Mouse (Mus musculus) thymus, adult 2 months (tissue): ENCODE measurements around the gene Rpl3l. TPM values are rescaled to one million over a fixed set of nuclear protein-coding genes. Genes with fewer than 3 reads are reported as not detected.

ENCODE experiments used
- DNase-seq: peaks from one replicate; pipeline ENCODE4 v3.0.0; 2021
- H3K27ac ChIP-seq: fragments of 200-500 bp; 2 replicates; pipeline ENCODE4 v1.5.1; 2012; ENCODE audit warnings: low read length, control low read depth; ENCODE audit not compliant: control insufficient read depth, insufficient read depth
- H3K27me3 ChIP-seq: fragments of 200-500 bp; 2 replicates; pipeline ENCODE4 v1.6.1; 2012; ENCODE audit warnings: mild to moderate bottlenecking, low read length, moderate library complexity, mixed read lengths; ENCODE audit not compliant: control insufficient read depth, insufficient read depth
- H3K36me3 ChIP-seq: fragments of 200-500 bp; 2 replicates; pipeline ENCODE4 v1.6.1; 2012; ENCODE audit warnings: mild to moderate bottlenecking, low read length, moderate library complexity; ENCODE audit not compliant: control insufficient read depth, insufficient read depth
- H3K4me1 ChIP-seq: fragments of 200-500 bp; replicated peaks from 2 replicates; pipeline ENCODE4 v1.6.1; 2012; ENCODE audit warnings: low read length; ENCODE audit not compliant: control insufficient read depth, insufficient read depth
- H3K4me3 ChIP-seq: fragments of 200-500 bp; 2 replicates; pipeline ENCODE4 v1.5.1; 2012; ENCODE audit warnings: mild to moderate bottlenecking, low read length, control low read depth, moderate library complexity; ENCODE audit not compliant: control insufficient read depth, insufficient read depth
- CTCF ChIP-seq: fragments of 200-500 bp; IDR thresholded peaks from 2 replicates; pipeline ENCODE4 v1.5.1; 2012; ENCODE audit warnings: mild to moderate bottlenecking, control low read depth, low read length, moderate library complexity, borderline replicate concordance; ENCODE audit not compliant: control insufficient read depth, poor library complexity, insufficient read depth; ENCODE audit errors: extremely low read depth
- POLR2A ChIP-seq: fragments of 200-500 bp; IDR thresholded peaks from 2 replicates; pipeline ENCODE4 v1.6.1; 2012; ENCODE audit warnings: mild to moderate bottlenecking, low read length, control low read depth, moderate library complexity; ENCODE audit not compliant: control insufficient read depth, poor library complexity, insufficient read depth; ENCODE audit errors: extremely low read depth
- WGBS: fragments of 180-500 bp; shearing (Covaris S2); methylation state at CpG from one replicate; pipeline ENCODE4 v1.1.7; 2018; 5-methylcytosine and 5-hydroxymethylcytosine counted together
- polyA plus RNA-seq: library from polyadenylated mRNA; depleted of rRNA; stranded (reverse); fragments of >200 nt; gene quantifications from 2 replicates; pipeline ENCODE4 v1.2.3, GENCODE M21; 2012; rRNA removed

The Rpl3l gene
- polyA plus RNA-seq: 0.20 and 7.2 TPM in 2 replicates

GRCm38 (mm10) chr17:24727618-24728017, at the start of gene Rpl3l:
Gene Rpl3l (plus strand): TSS chr17:24727820.
- Histone ChIP-seq H3K27me3 (no peaks in the 10 kb centered on the region), H3K27ac (no peak within 1 kb of the TSS), H3K4me1 (peaks cover 6% of the 10 kb centered on the region), H3K36me3 (no peaks in the 10 kb centered on the region; the same call in 1 of the 2 replicates), H3K4me3 (no peak within 1 kb of the TSS)
- no peak for DNase-seq
- TF ChIP-seq POLR2A (no peak), CTCF (no peak)
- 93% methylated on average over 2 of the region's 2 CpGs for WGBS

- peak; percentile 34 for DNase-seq
- Histone ChIP-seq H3K4me3 (no peak overlapping the region), H3K4me1 (peaks cover 22% of the 10 kb centered on the region), H3K27ac (no peak overlapping the region), H3K36me3 (no peaks in the 10 kb centered on the region), H3K27me3 (peaks cover 15% of the 10 kb centered on the region)
- WGBS: 37% methylated on average over 16 of the region's 16 CpGs
- TF ChIP-seq POLR2A (no peak), CTCF (no peak)
Measured at GRCm38 (mm10) chr17:24686514-24686913, 41.1 kb upstream of the Rpl3l start.

- DNase-seq: peak; percentile 72
- Histone ChIP-seq H3K4me3 (peak overlapping the region; percentile 40), H3K4me1 (peaks cover 22% of the 10 kb centered on the region), H3K27me3 (peaks cover 15% of the 10 kb centered on the region), H3K27ac (no peak overlapping the region), H3K36me3 (no peaks in the 10 kb centered on the region)
- under 1% methylated on average over 25 of the region's 25 CpGs for WGBS
- TF ChIP-seq CTCF (no peak), POLR2A (no peak)
Measured at GRCm38 (mm10) chr17:24687146-24687595, 40.4 kb upstream of the Rpl3l start.

- no peak for TF ChIP-seq CTCF
- TF ChIP-seq POLR2A: no peak
- WGBS: 22% methylated on average over 23 of the region's 23 CpGs
- Histone ChIP-seq H3K4me1 (peaks cover 22% of the 10 kb centered on the region), H3K4me3 (peak overlapping the region; percentile 40), H3K27me3 (peaks cover 15% of the 10 kb centered on the region), H3K27ac (no peak overlapping the region), H3K36me3 (no peaks in the 10 kb centered on the region)
- DNase-seq: no peak
Measured at GRCm38 (mm10) chr17:24687599-24687998, 40.0 kb upstream of the Rpl3l start.

- TF ChIP-seq POLR2A: no peak
- TF ChIP-seq CTCF: no peak
- no peaks in the 10 kb centered on the region for H3K36me3 ChIP-seq
- H3K27ac ChIP-seq: no peak within 1 kb of the TSS
- peaks cover 15% of the 10 kb centered on the region for H3K27me3 ChIP-seq
- peaks cover 22% of the 10 kb centered on the region for H3K4me1 ChIP-seq
- DNase-seq: no peak
- H3K4me3 ChIP-seq: no peak within 1 kb of the TSS
- 4% methylated on average over 55 of the region's 55 CpGs for WGBS
Measured at GRCm38 (mm10) chr17:24689251-24690081, 38.2 kb upstream of the Rpl3l start, which contains the start of gene Syngr3. Gene Syngr3 (minus strand): TSS chr17:24689955.

- H3K27me3 ChIP-seq: peaks cover 15% of the 10 kb centered on the region
- DNase-seq: no peak
- WGBS: 81% methylated on average over 5 of the region's 5 CpGs
- H3K4me3 ChIP-seq: no peak overlapping the region
- TF ChIP-seq CTCF (no peak), POLR2A (no peak)
- H3K36me3 ChIP-seq: no peaks in the 10 kb centered on the region
- H3K27ac ChIP-seq: no peak overlapping the region
- peaks cover 17% of the 10 kb centered on the region for H3K4me1 ChIP-seq
Measured at GRCm38 (mm10) chr17:24692385-24692784, 35.2 kb upstream of the Rpl3l start.
